Mouse (Mus musculus) hindbrain, embryonic 13.5 days (tissue): ENCODE results near the gene Tmem234. TPM values are rescaled to one million over a fixed set of nuclear protein-coding genes. Genes with fewer than 3 reads are reported as not detected.

Experiments used
- ATAC-seq: fragments of 200-750 bp; cut with Nextera tagmentation; 2 replicates; pipeline ENCODE4 v1.8.0; 2017; ENCODE audit warnings: moderate TSS enrichment; ENCODE audit not compliant: low FRiP score
- H3K27ac ChIP-seq: fragments of 300-500 bp; sonication (generic); 2 replicates; pipeline ENCODE4 v1.5.1; 2015; ENCODE audit warnings: inconsistent platforms, mild to moderate bottlenecking, moderate library complexity
- H3K27me3 ChIP-seq: fragments of 300-500 bp; sonication (generic); 2 replicates; pipeline ENCODE4 v1.6.1; 2015; ENCODE audit warnings: mild to moderate bottlenecking, inconsistent platforms
- H3K36me3 ChIP-seq: fragments of 300-500 bp; sonication (generic); 2 replicates; pipeline ENCODE4 v1.6.1; 2015; ENCODE audit warnings: mild to moderate bottlenecking, inconsistent platforms
- H3K4me1 ChIP-seq: fragments of 300-500 bp; sonication (generic); replicated peaks from 2 replicates; pipeline ENCODE4 v1.6.1; 2015; ENCODE audit warnings: inconsistent platforms
- H3K4me2 ChIP-seq: fragments of 300-500 bp; sonication (generic); 2 replicates; pipeline ENCODE4 v1.6.1; 2015; ENCODE audit warnings: inconsistent platforms, mild to moderate bottlenecking, moderate library complexity
- H3K4me3 ChIP-seq: fragments of 300-500 bp; sonication (generic); 2 replicates; pipeline ENCODE4 v1.5.1; 2015; ENCODE audit warnings: mild to moderate bottlenecking, inconsistent platforms
- H3K9ac ChIP-seq: fragments of 300-500 bp; sonication (generic); 2 replicates; pipeline ENCODE4 v1.6.1; 2015; ENCODE audit warnings: mild to moderate bottlenecking, inconsistent platforms
- H3K9me3 ChIP-seq: fragments of 300-500 bp; sonication (generic); 2 replicates; pipeline ENCODE4 v1.6.1; 2016; ENCODE audit warnings: inconsistent platforms
- WGBS: fragments of 180-500 bp; shearing (Covaris S2); methylation state at CpG from one replicate; pipeline ENCODE4 v1.1.7; 2015; 5-methylcytosine and 5-hydroxymethylcytosine counted together
- polyA plus RNA-seq: library from polyadenylated mRNA; unstranded; fragments of >200 nt; fragmentation: Nextera tagmentation; extraction: Ambion mirVana; gene quantifications from 2 replicates; pipeline ENCODE4 v1.2.1, GENCODE M21; 2015

Tmem234 gene
- polyA plus RNA-seq, 1 experiment from 2014 or later = 195 TPM

DNA sequence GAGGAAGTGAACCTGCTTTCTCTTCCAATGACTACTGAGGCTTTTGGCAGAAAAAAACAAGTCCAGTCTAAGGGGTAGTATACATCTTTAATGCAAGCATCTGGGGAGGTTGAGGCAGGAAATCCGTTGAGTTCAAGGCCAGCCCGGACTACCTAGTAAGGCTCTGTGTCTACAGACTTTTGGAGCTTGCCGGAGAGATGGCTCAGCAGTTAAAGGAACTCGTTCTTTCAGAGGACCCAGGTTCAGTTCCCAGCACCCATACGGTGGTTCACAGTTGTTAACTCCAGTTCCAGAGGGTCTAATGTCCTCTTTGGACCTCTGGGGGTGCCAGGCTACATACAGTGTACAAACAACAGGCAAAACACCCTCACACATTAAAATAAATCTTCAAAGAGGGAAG is 17.6 kb downstream of the Tmem234 start:
- Histone ChIP-seq H3K4me3 (peak overlapping the region; percentile 66), H3K27ac (peak overlapping the region; percentile 95), H3K27me3 (no peaks in the 10 kb centered on the region), H3K4me1 (peaks cover 43% of the 10 kb centered on the region), H3K36me3 (peaks cover 28% of the 10 kb centered on the region), H3K9me3 (no peaks in the 10 kb centered on the region), H3K9ac (peak overlapping the region; percentile 96), H3K4me2 (peak overlapping the region; percentile 88)
- no peak for ATAC-seq
- 91% methylated on average over 5 of the region's 5 CpGs for WGBS

DNA sequence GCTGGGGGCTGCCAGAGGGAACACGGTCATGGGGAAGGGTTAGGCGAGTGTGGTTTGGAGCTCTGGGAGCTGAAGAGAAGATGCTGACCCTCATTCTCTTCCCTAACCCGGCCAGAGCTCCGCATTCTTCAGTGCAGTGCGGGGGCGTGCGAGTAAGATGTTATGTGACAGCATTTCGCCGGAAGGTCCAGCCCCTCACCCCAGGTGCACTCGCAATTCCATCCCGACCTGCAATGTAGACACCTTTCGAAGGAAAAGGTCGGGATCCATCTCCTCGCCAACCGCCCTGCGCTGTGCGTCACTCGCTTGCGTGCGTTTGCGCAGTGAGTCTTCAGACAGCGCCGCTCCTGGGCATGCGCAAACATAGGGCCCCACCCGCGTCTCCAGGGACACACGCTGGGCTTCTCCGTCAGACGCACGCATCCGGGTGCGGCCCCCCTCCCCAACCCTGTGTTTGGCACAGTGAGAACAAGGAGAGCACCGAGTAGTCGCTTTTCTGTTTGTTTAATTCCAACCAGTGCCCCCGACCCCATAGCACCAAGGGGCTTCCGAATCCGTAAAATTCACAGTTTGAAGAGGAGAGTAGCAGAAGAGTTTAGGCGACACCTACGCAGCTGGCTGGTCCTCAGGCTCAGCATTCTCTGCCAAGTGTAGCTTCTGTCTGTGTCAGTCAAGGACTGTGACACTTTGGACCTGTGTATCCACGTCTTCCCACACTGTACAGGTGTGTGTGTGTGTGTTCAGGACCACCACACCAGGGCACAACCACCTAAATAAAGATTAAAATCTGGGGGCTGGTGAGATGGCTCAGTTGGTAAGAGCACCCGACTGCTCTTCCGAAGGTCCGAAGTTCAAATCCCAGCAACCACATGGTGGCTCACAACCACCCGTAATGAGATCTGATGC is 18.6 kb downstream of the Tmem234 start, which contains the start of gene Iqcc:
Gene Iqcc (minus strand): TSS at position 314 of the 906 bp plus-strand sequence.
- Histone ChIP-seq H3K27ac (peak within 1 kb of the TSS; percentile 95), H3K4me1 (peaks cover 46% of the 10 kb centered on the region), H3K9me3 (no peaks in the 10 kb centered on the region), H3K27me3 (no peaks in the 10 kb centered on the region), H3K4me2 (peak within 1 kb of the TSS; percentile 88), H3K36me3 (peaks cover 25% of the 10 kb centered on the region), H3K9ac (peak within 1 kb of the TSS; percentile 96), H3K4me3 (peak within 1 kb of the TSS; percentile 66)
- WGBS = 6% methylated on average over 44 of the region's 44 CpGs
- ATAC-seq = peak; percentile 89

DNA sequence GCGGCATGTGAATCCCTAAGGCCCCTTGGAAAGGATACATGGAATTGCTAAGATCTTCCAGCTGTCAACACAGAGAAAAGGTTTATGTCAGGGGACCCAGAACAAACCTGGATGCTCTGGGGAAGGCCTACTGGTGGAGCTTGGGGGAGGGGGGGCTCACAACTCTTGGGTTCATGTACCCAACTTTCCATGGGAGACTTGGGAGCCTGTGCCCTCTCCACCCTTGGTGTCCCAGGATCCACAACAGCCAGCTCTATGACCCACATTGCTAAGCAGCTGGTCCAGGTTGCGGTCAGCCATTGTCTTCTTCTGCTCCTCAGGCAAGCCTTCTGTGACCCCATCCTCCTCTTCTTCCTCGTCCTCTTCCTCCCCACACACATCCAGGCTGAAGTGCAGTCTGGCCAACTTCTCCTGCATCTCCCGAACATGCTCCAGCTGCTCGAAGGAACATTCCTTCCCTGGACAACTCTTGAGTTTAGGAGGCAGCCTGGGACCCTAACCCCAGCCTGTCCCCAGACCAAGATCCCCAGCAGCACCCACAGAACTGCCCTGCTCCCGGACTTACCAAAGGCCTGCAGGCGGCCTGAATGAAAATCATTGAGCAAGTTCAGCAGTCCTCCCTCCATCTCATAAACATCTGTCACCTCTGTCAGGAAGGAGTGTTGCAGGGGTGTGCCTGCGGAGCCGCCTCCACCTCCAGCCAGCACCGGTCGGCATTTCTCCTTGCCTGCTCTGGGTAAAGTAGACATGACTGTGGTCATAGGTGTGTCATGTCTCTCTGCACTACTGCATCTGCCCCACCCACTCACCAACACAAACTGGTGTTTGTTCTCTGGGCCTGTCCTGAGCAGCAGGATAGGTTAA is 20.2 kb downstream of the Tmem234 start:
- peak overlapping the region; percentile 9 for H3K9ac ChIP-seq
- no peak overlapping the region for H3K4me3 ChIP-seq
- H3K4me1 ChIP-seq = peaks cover 59% of the 10 kb centered on the region
- peaks cover 22% of the 10 kb centered on the region for H3K36me3 ChIP-seq
- no peaks in the 10 kb centered on the region for H3K27me3 ChIP-seq
- ATAC-seq = no peak
- H3K9me3 ChIP-seq = no peaks in the 10 kb centered on the region
- 0 out of 2 replicates have a peak overlapping the region, but pooled peaks have one; percentile 1 for H3K27ac ChIP-seq
- peak overlapping the region; percentile 86; the same call in 1 of the 2 replicates for H3K4me2 ChIP-seq
- 92% methylated on average over 11 of the region's 11 CpGs for WGBS

DNA sequence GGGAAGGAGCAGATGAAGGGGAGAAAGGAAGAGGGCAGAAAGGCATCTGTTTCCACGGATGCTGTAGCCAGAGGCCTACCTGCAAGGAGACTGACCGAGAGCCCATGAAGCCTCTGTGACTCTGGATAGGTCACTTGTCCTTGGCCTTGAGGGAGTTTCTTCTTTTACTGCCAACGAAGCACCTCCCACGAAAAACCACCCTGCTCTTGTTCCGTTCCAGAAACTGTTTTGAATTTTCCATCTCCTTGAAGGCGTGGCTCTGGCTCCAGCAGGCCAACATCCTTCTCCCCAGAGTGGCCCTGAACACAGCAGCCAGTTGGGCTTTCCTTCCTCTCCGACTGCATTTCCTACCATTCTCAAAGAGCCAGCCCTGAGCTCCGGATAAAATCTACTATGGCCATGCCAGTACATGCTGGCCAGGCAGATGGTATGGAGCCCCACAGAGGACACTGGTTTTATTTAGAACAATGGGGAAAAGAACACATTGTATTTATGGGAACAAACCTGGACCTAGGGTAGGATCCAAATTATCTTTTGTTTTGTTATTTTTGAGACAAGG is 20.9 kb downstream of the Tmem234 start:
- Histone ChIP-seq H3K9ac (peak overlapping the region; percentile 87), H3K4me3 (no peak overlapping the region), H3K4me2 (peak overlapping the region; percentile 86), H3K27me3 (no peaks in the 10 kb centered on the region), H3K27ac (0 out of 2 replicates have a peak overlapping the region, but pooled peaks have one; percentile 1), H3K36me3 (peaks cover 16% of the 10 kb centered on the region), H3K4me1 (peaks cover 61% of the 10 kb centered on the region), H3K9me3 (no peaks in the 10 kb centered on the region)
- ATAC-seq = no peak
- 83% methylated on average over 8 of the region's 8 CpGs for WGBS

DNA sequence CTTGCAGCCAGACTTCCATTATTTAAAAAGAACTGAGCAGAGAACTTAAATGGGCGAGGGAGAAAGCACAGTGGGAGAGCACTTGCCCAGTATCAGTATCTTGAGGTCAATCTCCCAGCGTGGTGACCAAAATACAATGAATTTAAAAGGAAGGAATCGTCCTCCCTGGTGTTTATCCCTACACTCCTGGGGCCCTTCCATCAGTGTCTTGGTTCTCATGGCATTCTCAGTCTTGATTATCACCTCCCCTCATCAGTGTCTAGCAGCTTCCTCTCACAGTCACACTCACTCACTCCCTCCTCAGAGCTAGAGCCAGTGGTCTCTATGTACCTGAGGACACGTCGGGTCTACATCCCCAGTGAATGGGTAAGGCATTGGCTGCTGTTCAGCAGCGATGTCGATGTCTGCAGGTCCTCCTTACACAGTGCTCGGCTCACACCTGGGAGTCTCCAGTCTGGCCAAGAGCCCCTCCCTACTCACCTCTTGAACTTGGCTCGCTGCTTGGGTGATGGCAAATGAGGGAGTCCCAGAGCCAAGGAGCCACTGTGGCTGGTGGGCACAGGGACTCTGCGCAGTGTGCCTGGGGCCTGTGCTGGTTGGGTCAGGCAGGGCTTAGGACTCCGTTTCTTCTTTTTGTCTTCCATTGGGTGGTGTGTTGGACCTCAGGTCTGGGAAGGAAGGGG is 21.8 kb downstream of the Tmem234 start:
- no peak for ATAC-seq
- Histone ChIP-seq H3K9ac (peak overlapping the region; percentile 87), H3K4me1 (peaks cover 61% of the 10 kb centered on the region), H3K36me3 (peaks cover 18% of the 10 kb centered on the region), H3K27me3 (no peaks in the 10 kb centered on the region), H3K4me2 (peak overlapping the region; percentile 86), H3K4me3 (peak overlapping the region; percentile 69), H3K9me3 (no peaks in the 10 kb centered on the region), H3K27ac (peak overlapping the region; percentile 97; the same call in 1 of the 2 replicates)
- WGBS = 76% methylated on average over 11 of the region's 11 CpGs

DNA sequence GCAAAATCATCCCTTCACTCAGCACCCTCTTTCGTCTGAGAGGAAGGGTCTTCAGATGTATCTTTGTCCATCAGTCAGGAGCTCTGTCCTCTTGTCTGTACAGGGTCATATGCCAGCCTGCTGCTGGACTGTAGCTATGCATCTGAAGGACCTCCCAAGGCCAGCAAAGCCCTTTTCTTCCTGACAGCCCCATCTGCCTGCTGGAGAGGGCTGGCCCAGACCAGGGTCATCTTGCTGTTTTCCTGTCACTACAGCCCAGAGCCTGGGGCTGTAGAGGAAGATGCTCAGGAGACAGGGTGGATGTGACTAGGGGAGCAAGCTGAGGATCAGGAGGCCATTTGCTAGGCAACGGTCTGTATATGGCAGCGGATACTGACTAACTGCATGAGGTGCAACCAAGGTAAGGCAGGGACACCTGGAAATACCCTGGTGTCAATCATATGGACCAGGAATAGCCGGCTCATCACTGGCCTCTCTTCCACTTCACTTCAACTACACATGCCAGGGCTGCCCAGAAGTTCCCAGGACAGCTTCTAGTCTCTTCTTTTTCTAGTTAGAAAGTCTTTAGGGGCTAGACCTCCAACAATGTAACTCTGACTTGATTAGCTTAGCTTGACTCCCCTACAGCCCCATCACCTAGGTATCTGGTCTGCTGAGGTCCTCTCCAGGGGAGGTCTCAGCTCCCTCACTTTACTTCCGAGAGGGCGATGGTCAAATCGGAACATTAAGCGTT is 22.5 kb downstream of the Tmem234 start:
- peaks cover 25% of the 10 kb centered on the region for H3K36me3 ChIP-seq
- peak overlapping the region; percentile 69 for H3K4me3 ChIP-seq
- H3K27ac ChIP-seq = peak overlapping the region; percentile 97
- ATAC-seq = no peak
- WGBS = 25% methylated on average over 8 of the region's 8 CpGs
- peak overlapping the region; percentile 86 for H3K4me2 ChIP-seq
- H3K9me3 ChIP-seq = no peaks in the 10 kb centered on the region
- H3K9ac ChIP-seq = peak overlapping the region; percentile 87
- H3K27me3 ChIP-seq = no peaks in the 10 kb centered on the region
- H3K4me1 ChIP-seq = peaks cover 54% of the 10 kb centered on the region

DNA sequence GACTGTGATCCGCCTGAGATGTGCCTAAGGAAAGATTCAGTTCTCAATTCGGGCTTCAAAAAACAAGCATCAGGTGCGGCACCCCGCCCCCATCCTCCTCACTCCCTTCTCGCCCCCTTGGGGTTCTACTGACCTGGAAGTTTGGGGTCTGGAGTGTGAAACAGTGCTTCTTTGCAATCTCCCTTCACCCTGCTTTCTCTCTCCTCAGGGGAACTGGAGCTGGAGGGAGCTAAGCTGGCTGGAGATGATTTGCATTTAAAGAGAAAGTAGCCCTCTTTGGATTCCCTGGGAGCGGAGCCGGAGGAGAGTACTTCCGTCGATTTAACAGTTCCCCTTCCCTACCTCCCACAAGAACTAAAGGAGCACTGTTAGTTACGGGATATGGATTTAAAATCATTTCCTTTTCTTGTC is 23.2 kb downstream of the Tmem234 start, which contains the start of gene Ccdc28b:
Gene Ccdc28b (minus strand): TSS at position 267 of the 411 bp plus-strand sequence.
- Histone ChIP-seq H3K4me2 (peak within 1 kb of the TSS; percentile 86), H3K27me3 (no peaks in the 10 kb centered on the region), H3K9ac (peak within 1 kb of the TSS; percentile 87), H3K9me3 (no peaks in the 10 kb centered on the region), H3K36me3 (peaks cover 32% of the 10 kb centered on the region), H3K4me3 (peak within 1 kb of the TSS; percentile 69), H3K4me1 (peaks cover 47% of the 10 kb centered on the region), H3K27ac (peak within 1 kb of the TSS; percentile 97)
- 0% methylated on average over 10 of the region's 10 CpGs for WGBS
- peak; percentile 22 for ATAC-seq

DNA sequence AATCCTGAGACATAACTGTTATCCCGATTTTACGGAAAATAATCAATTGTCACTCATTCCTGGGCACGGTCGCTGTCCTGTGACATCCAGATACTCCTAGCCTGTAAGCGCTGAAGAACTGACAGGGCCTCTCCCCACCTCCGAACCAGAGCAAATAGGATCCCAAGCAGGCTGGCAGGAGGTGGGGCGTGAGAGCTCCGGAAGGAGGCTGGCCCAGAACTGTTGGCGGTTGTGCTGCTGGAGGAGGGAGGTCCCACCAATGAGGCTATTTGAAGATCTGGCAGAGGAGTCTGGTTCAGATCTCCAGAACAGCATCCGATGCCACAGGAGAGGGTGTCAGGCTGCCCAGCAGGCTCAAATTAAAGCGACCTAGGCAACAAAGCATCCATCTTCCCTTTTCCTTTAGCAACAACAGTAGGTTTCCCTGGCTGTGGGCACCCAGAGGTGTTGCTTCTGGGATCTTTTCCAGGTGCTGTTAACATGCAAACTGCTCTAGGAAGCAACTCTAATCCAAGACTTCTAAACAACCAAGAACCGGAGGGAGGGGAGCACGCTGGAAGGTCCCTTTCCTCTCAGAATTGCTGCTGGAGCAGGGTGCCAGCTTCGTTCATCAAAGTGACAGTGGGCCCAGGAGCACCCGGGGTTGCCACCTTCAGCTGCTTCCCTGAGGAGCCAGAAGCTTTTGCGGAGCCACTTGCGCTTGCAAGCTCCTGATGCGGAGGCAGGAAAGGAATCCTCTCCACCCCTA is 24.0 kb downstream of the Tmem234 start:
- Histone ChIP-seq H3K36me3 (peaks cover 40% of the 10 kb centered on the region), H3K27me3 (no peaks in the 10 kb centered on the region), H3K4me2 (peak overlapping the region; percentile 86), H3K4me1 (peaks cover 45% of the 10 kb centered on the region), H3K27ac (peak overlapping the region; percentile 97), H3K4me3 (peak overlapping the region; percentile 69), H3K9me3 (no peaks in the 10 kb centered on the region), H3K9ac (peak overlapping the region; percentile 87)
- ATAC-seq = peak; percentile 92
- WGBS = under 1% methylated on average over 18 of the region's 18 CpGs

DNA sequence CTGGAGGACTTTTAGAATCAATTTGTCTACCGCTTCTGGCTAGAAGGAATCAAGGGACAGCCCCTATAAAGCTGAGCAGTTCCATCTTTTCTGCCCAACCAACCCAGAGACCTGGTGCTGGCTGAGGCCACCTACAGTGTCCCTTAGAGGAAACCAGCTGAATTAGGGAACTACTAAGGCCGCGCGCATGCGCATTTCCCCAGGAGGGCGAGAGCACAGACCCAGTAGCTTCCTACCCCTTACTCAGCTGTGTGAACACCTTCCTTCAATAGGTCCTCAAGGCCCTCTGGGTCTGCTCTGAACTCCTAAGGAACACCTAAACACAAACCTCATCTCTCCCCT is 24.5 kb downstream of the Tmem234 start:
- Histone ChIP-seq H3K27me3 (no peaks in the 10 kb centered on the region), H3K27ac (peak overlapping the region; percentile 97), H3K36me3 (peaks cover 44% of the 10 kb centered on the region), H3K9me3 (no peaks in the 10 kb centered on the region), H3K4me3 (peak overlapping the region; percentile 69), H3K9ac (peak overlapping the region; percentile 87), H3K4me1 (peaks cover 45% of the 10 kb centered on the region), H3K4me2 (peak overlapping the region; percentile 86)
- peak; percentile 4 for ATAC-seq
- 0% methylated on average over 6 of the region's 6 CpGs for WGBS

DNA sequence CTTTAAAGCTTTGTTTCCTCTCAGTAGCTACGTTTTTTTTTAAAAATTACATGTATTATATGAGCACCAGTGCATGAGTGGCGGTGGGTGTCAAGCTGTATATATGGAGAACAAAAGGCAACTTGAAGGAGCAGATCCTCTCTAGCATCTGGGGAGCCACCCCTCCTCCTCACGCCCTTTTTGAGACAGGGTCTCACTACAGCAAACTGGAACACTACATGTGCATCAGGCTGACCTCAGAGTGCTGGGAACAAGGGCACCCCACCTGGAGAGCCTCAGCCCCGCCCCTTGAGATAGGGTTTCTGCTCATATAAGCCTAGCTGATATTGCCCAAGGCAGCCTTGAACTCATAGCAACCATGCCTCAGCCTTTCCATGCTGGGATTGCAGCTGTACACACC is 25.0 kb downstream of the Tmem234 start:
- peak overlapping the region; percentile 69; the same call in 1 of the 2 replicates for H3K4me3 ChIP-seq
- WGBS = 38% methylated on average over 4 of the region's 4 CpGs
- peak overlapping the region; percentile 86 for H3K4me2 ChIP-seq
- peak overlapping the region; percentile 87 for H3K9ac ChIP-seq
- ATAC-seq = no peak
- no peaks in the 10 kb centered on the region for H3K27me3 ChIP-seq
- peaks cover 48% of the 10 kb centered on the region for H3K36me3 ChIP-seq
- peaks cover 43% of the 10 kb centered on the region for H3K4me1 ChIP-seq
- no peaks in the 10 kb centered on the region for H3K9me3 ChIP-seq
- H3K27ac ChIP-seq = peak overlapping the region; percentile 97
